Mouse (Mus musculus) subcutaneous adipose tissue, adult 2 months (tissue): Measurements from ENCODE around the gene Sirt5. TPM values are rescaled to one million over a fixed set of nuclear protein-coding genes. Genes with fewer than 3 reads are reported as not detected.

Experiments
- polyA plus RNA-seq: library from polyadenylated mRNA; depleted of rRNA; stranded (reverse); fragments of >200 nt; gene quantifications from 2 replicates; pipeline ENCODE4 v1.2.3, GENCODE M21; 2012; ENCODE audit warnings: low replicate concordance; rRNA removed

Sirt5 gene
- 13.5 and 20.5 TPM in 2 replicates for polyA plus RNA-seq

DNA sequence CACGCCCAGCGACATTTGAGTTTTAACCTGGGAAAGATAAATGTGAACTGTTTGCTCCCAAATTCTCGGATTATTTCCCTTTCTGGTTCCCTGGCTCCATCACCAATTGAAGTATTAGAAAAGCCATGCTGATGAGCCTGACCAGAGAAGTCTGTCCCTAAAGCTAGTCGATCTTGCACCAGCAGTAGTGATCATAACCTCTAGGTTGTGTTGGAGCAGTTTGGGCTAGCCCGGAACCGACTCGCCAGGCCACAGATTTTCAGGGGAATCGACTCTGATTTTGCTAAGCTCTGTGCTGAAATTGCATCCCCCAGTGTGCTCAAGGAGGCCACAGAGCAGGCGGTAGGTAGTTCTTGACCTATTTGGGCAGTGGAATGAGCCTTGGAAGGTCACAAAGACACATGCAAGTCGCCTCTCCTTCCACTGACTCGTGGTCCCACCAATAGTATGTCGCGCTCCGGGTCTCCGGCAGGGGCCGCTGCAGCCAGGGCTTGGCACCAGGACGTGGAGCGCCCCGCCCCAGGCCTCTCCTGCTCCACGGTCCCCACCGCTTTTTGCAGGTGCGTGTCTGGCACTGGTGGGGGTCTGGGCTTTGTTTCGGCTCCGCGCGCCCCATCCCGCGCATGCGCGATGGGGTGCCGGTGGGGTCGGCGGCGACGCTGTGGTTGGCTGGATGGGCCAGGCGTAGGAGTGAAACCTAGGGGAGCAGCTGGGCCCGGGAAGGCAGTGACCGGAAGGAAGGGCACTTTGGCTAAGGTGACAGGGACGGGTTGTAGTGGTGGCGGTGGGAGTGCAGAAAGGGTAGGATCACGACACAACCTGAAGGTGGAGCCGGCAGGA, at the start of gene Sirt5:
Sirt5 (plus strand) TSS at position 512 of the 840 bp plus-strand sequence.

GRCm38 (mm10) chr13:43398297-43399080, 33.2 kb downstream of the Sirt5 start, which contains the start of gene Nol7:
Nol7 (plus strand) TSS chr13:43398390.

Other genes starting within 250 kb of the Sirt5 start
- 20.2 and 23.7 TPM in 2 replicates for gene Tbc1d7, start 194.0 kb upstream of the Sirt5 start, polyA plus RNA-seq
- 5.1 and 10.3 TPM in 2 replicates for gene Gfod1, start 61.3 kb upstream of the Sirt5 start, polyA plus RNA-seq
- 29.8 and 50.7 TPM in 2 replicates for gene Nol7, start 32.9 kb downstream of the Sirt5 start, polyA plus RNA-seq
- gene Ranbp9, start 115.8 kb downstream of the Sirt5 start, polyA plus RNA-seq = 21.7 and 27.7 TPM in 2 replicates
- 43.9 and 47.9 TPM in 2 replicates for gene Mcur1, start 194.7 kb downstream of the Sirt5 start, polyA plus RNA-seq